Mouse (Mus musculus): ENCODE data around the gene Lnpep.

- TF ChIP-seq UBTF (IDR thresholded peaks at IDR 0.05; ENCODE audit: borderline replicate concordance, insufficient read depth, low read depth, low read length) (no peak), USF2 (IDR thresholded peaks at IDR 0.05; ENCODE audit: borderline replicate concordance in 1 of 2, insufficient read depth in 1 of 2, low read depth in 1 of 2, low read length in 2 of 2) (no peak), CTCF (IDR thresholded peaks at IDR 0.05 in 2 of 3, conservative IDR thresholded peaks at IDR 0.05 in 1 of 3; ENCODE audit: control insufficient read depth in 1 of 3, insufficient read depth in 1 of 3, low read depth in 2 of 3, low read length in 3 of 3, poor library complexity in 1 of 3, severe bottlenecking in 1 of 3) (no peak), CHD2 (IDR thresholded peaks at IDR 0.05; ENCODE audit: low read length) (no peak), TCF12 (IDR thresholded peaks at IDR 0.05; ENCODE audit: low read depth, low read length) (no peak), USF1 (IDR thresholded peaks at IDR 0.05; ENCODE audit: low read depth, low read length) (no peak), ZMIZ1 (IDR thresholded peaks at IDR 0.05; ENCODE audit: low read depth, low read length) (no peak), POLR2A (IDR thresholded peaks at IDR 0.05; ENCODE audit: control insufficient read depth in 1 of 2, insufficient read depth in 1 of 2, low read depth in 1 of 2, low read length in 2 of 2, poor library complexity in 1 of 2) (no peak), MYC (IDR thresholded peaks at IDR 0.05; ENCODE audit: low read depth, low read length) (no peak), POLR2AphosphoS5 (IDR thresholded peaks at IDR 0.05; ENCODE audit: borderline replicate concordance, low read depth, low read length) (no peak), ZNF384 (IDR thresholded peaks at IDR 0.05; ENCODE audit: low read depth, low read length) (no peak), ETS1 (IDR thresholded peaks at IDR 0.05; ENCODE audit: low read depth, low read length) (no peak)
Measured at GRCm38 (mm10) chr17:17576399-17576798, 48.5 kb downstream of the Lnpep start.
